Mouse (Mus musculus): Measurements from ENCODE around the gene A630095E13Rik.
A peak's percentile ranks its signal among the peaks of the same experiment; 100 is the strongest.
"Not testable (repeated sequence)": the region's sequence is repeated elsewhere in the genome, so short reads cannot be mapped to it uniquely, and the experiment has no call there.

Gene A630095E13Rik

GRCm38 (mm10) chr9:36643276-36643675 lies at the start of gene A630095E13Rik:
A630095E13Rik (minus strand) TSS chr9:36643376.
- not testable (repeated sequence) for DNase-seq (ENCODE audit: low spot score)

GRCm38 (mm10) chr9:36692920-36693319 lies 49.7 kb upstream of the A630095E13Rik start, which contains the start of gene Acrv1:
Acrv1 (plus strand) TSS chr9:36693220.
- no peak for DNase-seq (ENCODE audit: low spot score)

DNA sequence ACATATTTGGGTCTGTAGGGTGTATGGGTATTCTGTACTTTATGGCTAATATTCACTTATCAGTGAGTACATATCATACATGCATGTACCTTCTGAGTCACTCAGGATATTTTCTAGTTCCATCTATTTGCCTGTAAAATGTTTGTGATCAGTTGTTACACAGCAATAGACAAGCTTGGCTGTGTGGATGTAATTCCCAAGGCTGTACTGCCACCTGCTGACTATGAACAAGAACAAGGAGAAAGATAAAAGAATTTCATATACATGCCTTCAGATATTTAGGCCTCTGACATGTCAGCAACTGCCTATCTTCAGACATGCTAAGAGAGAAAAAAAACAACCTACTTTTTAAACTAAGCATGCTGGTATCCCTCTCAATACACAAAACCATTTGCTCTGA lies 44.2 kb upstream of the A630095E13Rik start:
- peak; percentile 29 for DNase-seq (ENCODE audit: low spot score)

- peak; percentile 69 for DNase-seq (ENCODE audit: low spot score)
Measured at GRCm38 (mm10) chr9:36681424-36681823, 38.2 kb upstream of the A630095E13Rik start.

Data from urinary bladder, postnatal 14 days (tissue).